Mouse (Mus musculus) neural tube, embryonic 12.5 days (tissue): ENCODE results near the gene Znfx1. TPM values are rescaled to one million over a fixed set of nuclear protein-coding genes. Genes with fewer than 3 reads are reported as not detected.

Experiments
- ATAC-seq: fragments of 200-750 bp; cut with Nextera tagmentation; 2 replicates; pipeline ENCODE4 v1.8.0; 2017; ENCODE audit warnings: low read depth, mild to moderate bottlenecking, moderate TSS enrichment, moderate library complexity; ENCODE audit not compliant: low FRiP score
- H3K27ac ChIP-seq: fragments of 300-500 bp; sonication (generic); 2 replicates; pipeline ENCODE4 v1.5.1; 2016
- H3K27me3 ChIP-seq: fragments of 300-500 bp; sonication (generic); replicated peaks from 2 replicates; pipeline ENCODE4 v1.6.1; 2016; ENCODE audit warnings: mild to moderate bottlenecking
- H3K36me3 ChIP-seq: fragments of 300-500 bp; sonication (generic); 2 replicates; pipeline ENCODE4 v1.6.1; 2016; ENCODE audit warnings: mild to moderate bottlenecking
- H3K4me1 ChIP-seq: fragments of 300-500 bp; sonication (generic); 2 replicates; pipeline ENCODE4 v1.6.1; 2016
- H3K4me2 ChIP-seq: fragments of 300-500 bp; sonication (generic); replicated peaks from 2 replicates; pipeline ENCODE4 v1.6.1; 2016; ENCODE audit warnings: mild to moderate bottlenecking
- H3K4me3 ChIP-seq: fragments of 300-500 bp; sonication (generic); 2 replicates; pipeline ENCODE4 v1.5.1; 2016
- H3K9ac ChIP-seq: fragments of 300-500 bp; sonication (generic); 2 replicates; pipeline ENCODE4 v1.6.1; 2016; ENCODE audit warnings: mild to moderate bottlenecking
- H3K9me3 ChIP-seq: fragments of 300-500 bp; sonication (generic); 2 replicates; pipeline ENCODE4 v1.6.1; 2016; ENCODE audit warnings: mild to moderate bottlenecking
- WGBS: fragments of 180-500 bp; shearing (Covaris S2); methylation state at CpG from one replicate; pipeline ENCODE4 v1.1.7; 2016; 5-methylcytosine and 5-hydroxymethylcytosine counted together
- polyA plus RNA-seq: library from polyadenylated mRNA; unstranded; fragments of >200 nt; fragmentation: Nextera tagmentation; extraction: Ambion mirVana; gene quantifications from 2 replicates; pipeline ENCODE4 v1.2.1, GENCODE M21; 2016

Gene Znfx1
- polyA plus RNA-seq, 1 experiment from 2014 or later, result 9.6 TPM

GRCm38 (mm10) chr2:167067575-167067974 is 4.8 kb upstream of the Znfx1 start:
- Histone ChIP-seq H3K9ac (no peak overlapping the region), H3K4me1 (peaks cover 22% of the 10 kb centered on the region), H3K9me3 (no peaks in the 10 kb centered on the region), H3K27ac (no peak overlapping the region), H3K27me3 (no peaks in the 10 kb centered on the region), H3K4me3 (no peak overlapping the region), H3K36me3 (peaks cover 19% of the 10 kb centered on the region), H3K4me2 (no peak overlapping the region)
- no peak for ATAC-seq
- WGBS, result 49% methylated on average over 6 of the region's 6 CpGs

GRCm38 (mm10) chr2:167066528-167067516 is 4.0 kb upstream of the Znfx1 start:
- Histone ChIP-seq H3K27ac (no peak overlapping the region), H3K4me2 (no peak overlapping the region), H3K27me3 (no peaks in the 10 kb centered on the region), H3K9ac (no peak overlapping the region), H3K4me1 (peaks cover 24% of the 10 kb centered on the region), H3K36me3 (peaks cover 19% of the 10 kb centered on the region), H3K4me3 (no peak overlapping the region), H3K9me3 (no peaks in the 10 kb centered on the region)
- no peak for ATAC-seq
- 34% methylated on average over 6 of the region's 6 CpGs for WGBS

- no peaks in the 10 kb centered on the region for H3K27me3 ChIP-seq
- peak overlapping the region; percentile 89; the same call in 1 of the 2 replicates for H3K4me2 ChIP-seq
- H3K4me3 ChIP-seq, result no peak overlapping the region
- no peak for ATAC-seq
- peaks cover 29% of the 10 kb centered on the region for H3K4me1 ChIP-seq
- peaks cover 19% of the 10 kb centered on the region for H3K36me3 ChIP-seq
- H3K9me3 ChIP-seq, result no peaks in the 10 kb centered on the region
- no peak overlapping the region for H3K27ac ChIP-seq
- H3K9ac ChIP-seq, result 0 out of 2 replicates have a peak overlapping the region, but pooled peaks have one; percentile 17
- WGBS, result 58% methylated on average over 1 of the region's 1 CpGs
Measured at GRCm38 (mm10) chr2:167066031-167066430, 3.2 kb upstream of the Znfx1 start.

- Histone ChIP-seq H3K4me2 (peak overlapping the region; percentile 89), H3K4me1 (peaks cover 32% of the 10 kb centered on the region), H3K27me3 (no peaks in the 10 kb centered on the region), H3K36me3 (peaks cover 20% of the 10 kb centered on the region), H3K27ac (no peak overlapping the region; the same call in 1 of the 2 replicates), H3K9ac (peak overlapping the region; percentile 60), H3K9me3 (no peaks in the 10 kb centered on the region), H3K4me3 (peak overlapping the region; percentile 84)
- WGBS, result 24% methylated on average over 9 of the region's 9 CpGs
- ATAC-seq, result no peak
Measured at GRCm38 (mm10) chr2:167064601-167065295, 1.9 kb upstream of the Znfx1 start.

- Histone ChIP-seq H3K36me3 (peaks cover 23% of the 10 kb centered on the region), H3K27ac (peak overlapping the region; percentile 70), H3K4me3 (peak overlapping the region; percentile 84), H3K27me3 (no peaks in the 10 kb centered on the region), H3K9me3 (no peaks in the 10 kb centered on the region), H3K4me2 (peak overlapping the region; percentile 89), H3K9ac (peak overlapping the region; percentile 92), H3K4me1 (peaks cover 32% of the 10 kb centered on the region)
- WGBS, result under 1% methylated on average over 7 of the region's 7 CpGs
- ATAC-seq, result no peak
Measured at GRCm38 (mm10) chr2:167063906-167064496, 1.2 kb upstream of the Znfx1 start.

- ATAC-seq, result peak; percentile 84
- H3K4me3 ChIP-seq, result peak overlapping the region; percentile 84
- peak overlapping the region; percentile 86 for H3K27ac ChIP-seq
- peak overlapping the region; percentile 89 for H3K4me2 ChIP-seq
- peaks cover 32% of the 10 kb centered on the region for H3K4me1 ChIP-seq
- peak overlapping the region; percentile 92 for H3K9ac ChIP-seq
- no peaks in the 10 kb centered on the region for H3K9me3 ChIP-seq
- WGBS, result 1% methylated on average over 59 of the region's 60 CpGs
- H3K36me3 ChIP-seq, result peaks cover 31% of the 10 kb centered on the region
- no peaks in the 10 kb centered on the region for H3K27me3 ChIP-seq
Measured at GRCm38 (mm10) chr2:167062497-167062911, 311 bp downstream of the Znfx1 start.

- H3K4me1 ChIP-seq, result peaks cover 32% of the 10 kb centered on the region
- peak overlapping the region; percentile 92 for H3K9ac ChIP-seq
- H3K36me3 ChIP-seq, result peaks cover 41% of the 10 kb centered on the region
- peak overlapping the region; percentile 84 for H3K4me3 ChIP-seq
- H3K27me3 ChIP-seq, result no peaks in the 10 kb centered on the region
- no peaks in the 10 kb centered on the region for H3K9me3 ChIP-seq
- 21% methylated on average over 11 of the region's 11 CpGs for WGBS
- no peak for ATAC-seq
- H3K27ac ChIP-seq, result no peak overlapping the region
- peak overlapping the region; percentile 89 for H3K4me2 ChIP-seq
Measured at GRCm38 (mm10) chr2:167061381-167062034, 1.3 kb downstream of the Znfx1 start.

GRCm38 (mm10) chr2:167060761-167061160 is 2.1 kb downstream of the Znfx1 start:
- Histone ChIP-seq H3K4me3 (no peak overlapping the region), H3K9ac (0 out of 2 replicates have a peak overlapping the region, but pooled peaks have one; percentile 13), H3K9me3 (no peaks in the 10 kb centered on the region), H3K27me3 (no peaks in the 10 kb centered on the region), H3K36me3 (peaks cover 42% of the 10 kb centered on the region), H3K4me1 (peaks cover 29% of the 10 kb centered on the region), H3K27ac (no peak overlapping the region), H3K4me2 (peak overlapping the region; percentile 29)
- ATAC-seq, result no peak

- Histone ChIP-seq H3K27ac (no peak overlapping the region), H3K4me3 (no peak overlapping the region), H3K9me3 (no peaks in the 10 kb centered on the region), H3K9ac (0 out of 2 replicates have a peak overlapping the region, but pooled peaks have one; percentile 13), H3K27me3 (no peaks in the 10 kb centered on the region), H3K4me2 (peak overlapping the region; percentile 29), H3K4me1 (peaks cover 25% of the 10 kb centered on the region), H3K36me3 (peaks cover 42% of the 10 kb centered on the region)
- 70% methylated on average over 3 of the region's 3 CpGs for WGBS
- no peak for ATAC-seq
Measured at GRCm38 (mm10) chr2:167060360-167060759, 2.5 kb downstream of the Znfx1 start.

- H3K27ac ChIP-seq, result no peak overlapping the region
- no peaks in the 10 kb centered on the region for H3K9me3 ChIP-seq
- H3K36me3 ChIP-seq, result peaks cover 42% of the 10 kb centered on the region
- H3K4me2 ChIP-seq, result peak overlapping the region; percentile 29; the same call in 1 of the 2 replicates
- 0 out of 2 replicates have a peak overlapping the region, but pooled peaks have one; percentile 13 for H3K9ac ChIP-seq
- WGBS, result 65% methylated on average over 12 of the region's 12 CpGs
- ATAC-seq, result no peak
- peaks cover 21% of the 10 kb centered on the region for H3K4me1 ChIP-seq
- no peak overlapping the region for H3K4me3 ChIP-seq
- no peaks in the 10 kb centered on the region for H3K27me3 ChIP-seq
Measured at GRCm38 (mm10) chr2:167059960-167060359, 2.9 kb downstream of the Znfx1 start.

GRCm38 (mm10) chr2:167059536-167059935 is 3.3 kb downstream of the Znfx1 start:
- H3K36me3 ChIP-seq, result peaks cover 42% of the 10 kb centered on the region
- H3K4me1 ChIP-seq, result peaks cover 17% of the 10 kb centered on the region
- H3K9ac ChIP-seq, result no peak overlapping the region
- no peaks in the 10 kb centered on the region for H3K27me3 ChIP-seq
- no peaks in the 10 kb centered on the region for H3K9me3 ChIP-seq
- H3K4me3 ChIP-seq, result no peak overlapping the region
- H3K4me2 ChIP-seq, result no peak overlapping the region
- WGBS, result 48% methylated on average over 8 of the region's 8 CpGs
- ATAC-seq, result no peak
- H3K27ac ChIP-seq, result no peak overlapping the region
